Mouse (Mus musculus) liver, adult 2 months (tissue): Measurements from ENCODE around the gene Nhlrc2. TPM values are rescaled to one million over a fixed set of nuclear protein-coding genes. Genes with fewer than 3 reads are reported as not detected.

Source experiments
- DNase-seq: peaks from one replicate; pipeline ENCODE4 v3.0.0-alpha.2; 2011; ENCODE audit warnings: low read depth, low spot score; ENCODE audit errors: extremely low read depth
- H3K27ac ChIP-seq: fragments of 200-500 bp; replicated peaks from 2 replicates; pipeline ENCODE4 v1.5.1; 2012; ENCODE audit warnings: low read depth, mild to moderate bottlenecking, control low read depth, inconsistent platforms, low read length; ENCODE audit not compliant: insufficient read depth
- H3K27me3 ChIP-seq: fragments of 200-500 bp; 2 replicates; pipeline ENCODE4 v1.6.1; 2012; ENCODE audit warnings: mild to moderate bottlenecking, moderate library complexity, low read length, inconsistent platforms; ENCODE audit not compliant: control insufficient read depth, insufficient read depth
- H3K36me3 ChIP-seq: fragments of 200-500 bp; 2 replicates; pipeline ENCODE4 v1.6.1; 2012; ENCODE audit warnings: low read length, inconsistent platforms; ENCODE audit not compliant: control insufficient read depth, insufficient read depth
- H3K4me1 ChIP-seq: fragments of 200-500 bp; 2 replicates; pipeline ENCODE4 v1.6.1; 2011; ENCODE audit warnings: low read length; ENCODE audit not compliant: control insufficient read depth, insufficient read depth
- H3K4me3 ChIP-seq: fragments of 200-500 bp; 2 replicates; pipeline ENCODE4 v1.5.1; 2011; ENCODE audit warnings: low read depth, mild to moderate bottlenecking, control low read depth, low read length, moderate library complexity; ENCODE audit not compliant: insufficient read depth
- H3K79me2 ChIP-seq: fragments of 200-500 bp; 2 replicates; pipeline ENCODE4 v1.6.1; 2012; ENCODE audit warnings: inconsistent platforms, mild to moderate bottlenecking, low read length, moderate library complexity; ENCODE audit not compliant: control insufficient read depth, insufficient read depth
- H3K9ac ChIP-seq: fragments of 200-500 bp; 2 replicates; pipeline ENCODE4 v1.6.1; 2012; ENCODE audit warnings: low read depth, mild to moderate bottlenecking, control low read depth, inconsistent platforms, low read length
- CTCF ChIP-seq: fragments of 200-500 bp; IDR thresholded peaks from 2 replicates; pipeline ENCODE4 v1.5.1; 2011; ENCODE audit warnings: low read depth, low read length, control low read depth
- POLR2A ChIP-seq: fragments of 200-500 bp; IDR thresholded peaks from 2 replicates; pipeline ENCODE4 v1.6.1; 2011; ENCODE audit warnings: low read length, control low read depth; ENCODE audit not compliant: insufficient read depth; ENCODE audit errors: extremely low read depth
- WGBS: fragments of 180-500 bp; shearing (Covaris S2); methylation state at CpG from one replicate; pipeline ENCODE4 v1.1.7; 2018; 5-methylcytosine and 5-hydroxymethylcytosine counted together
- polyA plus RNA-seq: library from polyadenylated mRNA; depleted of rRNA; stranded (reverse); fragments of >200 nt; gene quantifications from 2 replicates; pipeline ENCODE4 v1.2.3, GENCODE M21; 2012
- total RNA-seq: library from RNA; depleted of rRNA; stranded (reverse); fragments of >200 nt; gene quantifications from 2 replicates; pipeline ENCODE4 v1.2.3, GENCODE M21; 2014

Nhlrc2 gene
- total and polyA plus RNA-seq, 2 experiments: 3.9 to 11.9 TPM

DNA sequence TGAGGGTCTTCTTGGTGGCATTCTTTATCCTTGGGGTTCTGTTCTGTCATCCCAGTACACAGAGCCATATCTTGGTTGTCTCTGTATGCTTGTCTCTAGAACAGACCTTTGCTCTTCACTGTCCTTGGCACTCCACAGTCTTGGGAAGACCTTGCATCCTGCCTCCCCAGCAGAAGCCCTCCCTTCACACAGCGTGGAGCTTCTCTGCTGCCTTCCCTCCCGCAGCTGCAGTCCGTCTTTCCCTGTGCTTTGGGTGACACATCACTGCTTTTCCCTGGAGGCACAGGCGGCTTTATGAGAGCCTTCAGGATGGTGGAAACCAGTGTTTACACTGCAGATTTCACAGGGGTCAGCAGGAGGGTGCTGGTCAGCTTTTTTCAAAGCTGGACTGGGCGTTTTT lies 35.7 kb downstream of the Nhlrc2 start:
- no peak for DNase-seq
- Histone ChIP-seq H3K4me1 (no peaks in the 10 kb centered on the region), H3K79me2 (no peaks in the 10 kb centered on the region; the same call in 1 of the 2 replicates), H3K4me3 (no peak overlapping the region), H3K27ac (no peak overlapping the region), H3K36me3 (peaks cover 5% of the 10 kb centered on the region), H3K9ac (no peak overlapping the region), H3K27me3 (no peaks in the 10 kb centered on the region)
- 75% methylated on average over 5 of the region's 5 CpGs for WGBS
- TF ChIP-seq CTCF (no peak), POLR2A (no peak)

DNA sequence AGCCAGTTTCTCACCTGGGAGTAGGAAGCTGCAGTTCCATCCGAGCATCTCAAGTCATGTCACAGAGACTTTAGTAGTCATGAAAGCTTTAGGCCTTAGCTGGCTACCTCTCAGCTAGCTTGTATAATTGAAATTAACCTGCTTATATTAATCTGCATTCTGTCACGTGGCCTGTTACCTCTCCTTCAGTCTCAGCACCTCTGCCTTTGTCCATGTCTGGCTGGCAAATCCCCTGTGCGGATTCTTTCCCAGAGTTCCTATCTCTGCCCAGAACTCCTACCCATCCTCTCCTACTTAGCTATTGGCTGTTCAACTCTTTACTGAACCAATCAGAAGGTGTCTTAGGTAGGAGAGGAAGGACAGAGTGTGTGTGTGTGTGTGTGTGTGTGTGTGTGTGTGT lies 36.2 kb downstream of the Nhlrc2 start:
- 93% methylated on average over 3 of the region's 3 CpGs for WGBS
- no peak overlapping the region for H3K27ac ChIP-seq
- no peak for DNase-seq
- no peaks in the 10 kb centered on the region for H3K27me3 ChIP-seq
- no peak overlapping the region for H3K4me3 ChIP-seq
- H3K4me1 ChIP-seq: no peaks in the 10 kb centered on the region
- no peaks in the 10 kb centered on the region; the same call in 1 of the 2 replicates for H3K79me2 ChIP-seq
- peaks cover 7% of the 10 kb centered on the region for H3K36me3 ChIP-seq
- TF ChIP-seq POLR2A: no peak
- no peak for TF ChIP-seq CTCF
- no peak overlapping the region for H3K9ac ChIP-seq

DNA sequence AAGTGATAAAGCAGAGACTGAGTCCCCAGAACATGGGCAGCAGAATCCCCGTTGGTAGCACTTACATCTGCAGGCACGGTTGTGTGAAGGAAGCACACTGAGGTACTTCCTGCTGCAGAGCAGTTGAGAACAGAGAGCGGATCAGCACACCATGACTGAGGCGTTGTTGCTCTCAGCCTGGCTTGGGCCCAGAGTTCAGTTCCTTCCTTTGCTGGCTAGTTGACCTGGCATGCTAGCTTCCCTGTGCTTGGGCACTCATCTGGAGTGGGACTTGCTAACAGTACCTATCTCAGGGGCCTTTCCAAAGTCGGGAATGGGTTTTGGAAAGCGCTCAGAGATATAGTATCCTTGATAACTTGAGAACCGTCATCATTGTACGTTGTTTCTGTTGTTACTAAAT lies 38.3 kb downstream of the Nhlrc2 start:
- Histone ChIP-seq H3K27me3 (no peaks in the 10 kb centered on the region), H3K79me2 (no peaks in the 10 kb centered on the region), H3K27ac (no peak overlapping the region), H3K36me3 (peaks cover 11% of the 10 kb centered on the region), H3K4me1 (no peaks in the 10 kb centered on the region), H3K9ac (no peak overlapping the region), H3K4me3 (no peak overlapping the region)
- TF ChIP-seq CTCF (no peak), POLR2A (no peak)
- DNase-seq: no peak
- 74% methylated on average over 8 of the region's 8 CpGs for WGBS

DNA sequence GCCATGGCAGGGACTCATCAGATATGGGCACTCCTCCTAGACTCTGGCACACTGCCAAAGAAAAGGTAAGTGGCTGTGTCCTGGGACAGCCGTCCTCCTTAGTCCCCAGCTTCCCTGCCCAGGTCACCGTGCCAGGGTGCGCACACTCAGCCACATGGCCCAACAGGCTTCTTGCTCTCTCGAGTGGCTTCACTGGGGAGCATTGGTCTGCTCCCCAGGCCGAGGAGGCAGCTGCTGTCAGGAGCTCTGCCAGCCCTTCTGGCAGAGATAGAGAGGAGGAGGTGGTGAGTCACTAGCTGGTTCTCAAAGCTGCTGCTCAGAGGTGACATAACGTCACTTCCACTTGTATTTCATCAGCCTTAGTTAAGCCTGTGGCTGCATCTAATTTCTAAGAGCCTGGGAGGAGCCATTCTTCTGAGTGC lies 40.2 kb downstream of the Nhlrc2 start:
- Histone ChIP-seq H3K27me3 (no peaks in the 10 kb centered on the region), H3K79me2 (no peaks in the 10 kb centered on the region), H3K4me3 (no peak overlapping the region), H3K4me1 (no peaks in the 10 kb centered on the region), H3K9ac (no peak overlapping the region), H3K27ac (no peak overlapping the region), H3K36me3 (peaks cover 16% of the 10 kb centered on the region)
- no peak for DNase-seq
- 54% methylated on average over 6 of the region's 6 CpGs for WGBS
- TF ChIP-seq CTCF (no peak), POLR2A (no peak)

DNA sequence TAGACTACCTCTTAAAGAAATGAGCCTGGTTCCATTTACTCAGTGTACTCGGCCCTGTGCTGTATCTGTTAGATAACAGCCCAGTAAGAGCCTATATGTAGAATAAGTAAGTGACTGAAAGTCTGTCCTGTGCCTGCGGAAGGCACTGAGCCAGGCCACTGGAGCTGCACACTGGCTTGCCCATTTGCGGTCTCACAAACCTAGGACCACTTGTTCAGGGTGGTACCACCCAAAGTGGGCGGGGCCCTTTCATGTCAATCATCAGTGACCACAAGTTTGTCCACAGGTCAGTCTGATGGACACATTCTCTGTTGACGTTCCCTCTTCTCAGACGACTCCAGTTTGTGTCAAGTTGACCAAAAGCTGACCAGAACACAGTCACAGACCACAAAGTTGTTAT lies 40.9 kb downstream of the Nhlrc2 start:
- TF ChIP-seq CTCF (no peak), POLR2A (no peak)
- WGBS: 85% methylated on average over 6 of the region's 6 CpGs
- no peak overlapping the region for H3K27ac ChIP-seq
- no peaks in the 10 kb centered on the region for H3K27me3 ChIP-seq
- H3K4me1 ChIP-seq: no peaks in the 10 kb centered on the region
- H3K79me2 ChIP-seq: no peaks in the 10 kb centered on the region
- H3K9ac ChIP-seq: no peak overlapping the region
- no peak overlapping the region for H3K4me3 ChIP-seq
- no peak for DNase-seq
- H3K36me3 ChIP-seq: peaks cover 17% of the 10 kb centered on the region

DNA sequence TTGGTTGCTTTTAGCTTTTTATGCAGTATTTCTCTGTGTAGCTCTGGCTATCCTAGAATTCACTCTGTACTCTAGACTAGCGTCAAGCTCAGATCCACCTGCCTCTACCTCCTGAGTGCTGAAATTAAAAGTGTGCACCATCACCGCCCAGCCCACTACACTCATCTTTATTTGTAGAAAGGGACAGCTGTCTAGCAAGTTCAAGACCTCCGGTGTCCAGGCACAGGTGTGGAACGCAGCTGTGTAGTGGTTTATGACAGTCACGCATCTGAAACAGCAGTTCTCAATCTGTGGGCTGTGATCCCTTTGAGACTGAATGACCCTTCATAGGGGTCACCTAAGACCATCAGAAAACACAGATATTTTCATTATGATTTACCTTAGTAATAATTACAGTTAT lies 41.4 kb downstream of the Nhlrc2 start:
- TF ChIP-seq POLR2A (no peak), CTCF (no peak)
- Histone ChIP-seq H3K27ac (no peak overlapping the region), H3K4me3 (no peak overlapping the region), H3K27me3 (no peaks in the 10 kb centered on the region), H3K79me2 (no peaks in the 10 kb centered on the region), H3K9ac (no peak overlapping the region), H3K36me3 (peaks cover 20% of the 10 kb centered on the region), H3K4me1 (no peaks in the 10 kb centered on the region)
- DNase-seq: no peak
- 99% methylated on average over 5 of the region's 5 CpGs for WGBS
